Comparison of ENCODE assay signal across 8 mouse cellular contexts in genomic region chr3:127257279-127257925, GRCm38 (mm10).
A peak's percentile ranks its signal among the peaks of the same experiment; 100 is the strongest.
DNase-seq lines count a peak whose midpoint lies in the region; ATAC-seq lines count a peak whose summit lies in the region.

No protein-coding gene starts in this region.

- H3K4me1 ChIP-seq in embryonic facial prominence, embryonic 15.5 days = peaks cover 9% of the 10 kb centered on the region
- H3K4me1 ChIP-seq in heart, embryonic 13.5 days = peaks cover 12% of the 10 kb centered on the region
- H3K4me1 ChIP-seq in kidney, embryonic 16.5 days (ENCODE audit: insufficient read depth, low read length) = peaks cover 3% of the 10 kb centered on the region; the same call in 1 of the 2 replicates
- peaks cover 8% of the 10 kb centered on the region; the same call in 1 of the 2 replicates for H3K4me1 ChIP-seq in neural tube, embryonic 11.5 days (ENCODE audit: control insufficient read depth, insufficient read depth, low read length)

- 1% methylated on average over 13 of the region's 13 CpGs for WGBS in embryonic facial prominence, embryonic 15.5 days
- under 1% methylated on average over 13 of the region's 13 CpGs for WGBS in heart, embryonic 13.5 days
- WGBS in kidney, embryonic 16.5 days = under 1% methylated on average over 13 of the region's 13 CpGs
- WGBS in neural tube, embryonic 11.5 days = under 1% methylated on average over 13 of the region's 13 CpGs

- H3K27ac ChIP-seq in embryonic facial prominence, embryonic 15.5 days (replicated peaks) = peak overlapping the region; percentile 85
- peak overlapping the region; percentile 86 for H3K27ac ChIP-seq in heart, embryonic 13.5 days (replicated peaks)
- peak overlapping the region; percentile 82 for H3K27ac ChIP-seq in kidney, embryonic 16.5 days (ENCODE audit: low read length)
- H3K27ac ChIP-seq in neural tube, embryonic 11.5 days (ENCODE audit: low read depth, low read length) = peak overlapping the region; percentile 87

- peak overlapping the region; percentile 23; the same call in 1 of the 2 replicates for H3K9ac ChIP-seq in embryonic facial prominence, embryonic 15.5 days
- peak overlapping the region; percentile 75 for H3K9ac ChIP-seq in heart, embryonic 13.5 days
- peak overlapping the region; percentile 61 for H3K9ac ChIP-seq in kidney, embryonic 16.5 days (replicated peaks; ENCODE audit: low read length)
- H3K9ac ChIP-seq in neural tube, embryonic 11.5 days (ENCODE audit: low read length) = peak overlapping the region; percentile 57

- no peaks in the 10 kb centered on the region for H3K36me3 ChIP-seq in embryonic facial prominence, embryonic 15.5 days
- H3K36me3 ChIP-seq in heart, embryonic 13.5 days = no peaks in the 10 kb centered on the region
- H3K36me3 ChIP-seq in kidney, embryonic 16.5 days (ENCODE audit: insufficient read depth, low read length) = no peaks in the 10 kb centered on the region
- no peaks in the 10 kb centered on the region for H3K36me3 ChIP-seq in neural tube, embryonic 11.5 days (ENCODE audit: control insufficient read depth, insufficient read depth, low read length)

- DNase-seq in brain, adult 2 months (ENCODE audit: low read depth, low spot score) = peak; percentile 91
- peak; percentile 48 for DNase-seq in liver
- peak; percentile 88 for DNase-seq in neural tube, embryonic 11.5 days (ENCODE audit: low spot score)
- DNase-seq in urinary bladder, postnatal 10 days (ENCODE audit: low spot score) = peak; percentile 27

- H3K27me3 ChIP-seq in embryonic facial prominence, embryonic 15.5 days = no peaks in the 10 kb centered on the region
- H3K27me3 ChIP-seq in heart, embryonic 13.5 days (replicated peaks) = no peaks in the 10 kb centered on the region
- no peaks in the 10 kb centered on the region for H3K27me3 ChIP-seq in kidney, embryonic 16.5 days (ENCODE audit: insufficient read depth, low read length)
- no peaks in the 10 kb centered on the region for H3K27me3 ChIP-seq in neural tube, embryonic 11.5 days (ENCODE audit: control insufficient read depth, insufficient read depth, low read length)

- no peaks in the 10 kb centered on the region for H3K9me3 ChIP-seq in embryonic facial prominence, embryonic 15.5 days (replicated peaks)
- H3K9me3 ChIP-seq in heart, embryonic 13.5 days = no peaks in the 10 kb centered on the region
- H3K9me3 ChIP-seq in kidney, embryonic 16.5 days (ENCODE audit: low read length) = no peaks in the 10 kb centered on the region
- H3K9me3 ChIP-seq in neural tube, embryonic 11.5 days (ENCODE audit: control insufficient read depth, low read length) = no peaks in the 10 kb centered on the region

- peak overlapping the region; percentile 73 for H3K4me2 ChIP-seq in embryonic facial prominence, embryonic 15.5 days (replicated peaks)
- H3K4me2 ChIP-seq in heart, embryonic 13.5 days = peak overlapping the region; percentile 74
- H3K4me2 ChIP-seq in kidney, embryonic 16.5 days (replicated peaks; ENCODE audit: low read depth, low read length) = peak overlapping the region; percentile 69
- H3K4me2 ChIP-seq in neural tube, embryonic 11.5 days (ENCODE audit: low read depth) = peak overlapping the region; percentile 52

- ATAC-seq in embryonic facial prominence, embryonic 15.5 days (ENCODE audit: insufficient number of reproducible peaks, low FRiP score, low TSS enrichment, low read depth) = peak; percentile 94
- peak; percentile 75 for ATAC-seq in heart, embryonic 13.5 days (ENCODE audit: extremely low read depth, insufficient number of reproducible peaks, low FRiP score, low TSS enrichment)
- ATAC-seq in kidney, embryonic 16.5 days (ENCODE audit: low FRiP score, low TSS enrichment) = peak; percentile 98
- ATAC-seq in neural tube, embryonic 11.5 days (ENCODE audit: insufficient read depth, low FRiP score, low TSS enrichment) = peak; percentile 91
- no peak for ATAC-seq in monocyte, adult 5-6 weeks (replicated peaks; ENCODE audit: insufficient number of reproducible peaks, low FRiP score, low TSS enrichment, poor library complexity, severe bottlenecking)

- H3K4me3 ChIP-seq in embryonic facial prominence, embryonic 15.5 days (replicated peaks) = peak overlapping the region; percentile 52
- peak overlapping the region; percentile 57 for H3K4me3 ChIP-seq in heart, embryonic 13.5 days
- H3K4me3 ChIP-seq in kidney, embryonic 16.5 days (ENCODE audit: low read length) = peak overlapping the region; percentile 52
- H3K4me3 ChIP-seq in neural tube, embryonic 11.5 days (ENCODE audit: low read depth, low read length) = peak overlapping the region; percentile 39

Comparison
In these comparisons a context has a peak if more than half of its experiments do, and no peak if none do; other contexts are left out.
1. DNase-seq: peak in every context shown above with its lines; median percentile 91 in brain, adult 2 months; 88 in neural tube, embryonic 11.5 days; 48 in liver; 27 in urinary bladder, postnatal 10 days.
2. H3K9ac ChIP-seq: peak in every context shown above with its lines; median percentile 75 in heart, embryonic 13.5 days; 61 in kidney, embryonic 16.5 days; 57 in neural tube, embryonic 11.5 days; 23 in embryonic facial prominence, embryonic 15.5 days.